ENCODE assay signal across 8 mouse cellular contexts in the genomic region with DNA sequence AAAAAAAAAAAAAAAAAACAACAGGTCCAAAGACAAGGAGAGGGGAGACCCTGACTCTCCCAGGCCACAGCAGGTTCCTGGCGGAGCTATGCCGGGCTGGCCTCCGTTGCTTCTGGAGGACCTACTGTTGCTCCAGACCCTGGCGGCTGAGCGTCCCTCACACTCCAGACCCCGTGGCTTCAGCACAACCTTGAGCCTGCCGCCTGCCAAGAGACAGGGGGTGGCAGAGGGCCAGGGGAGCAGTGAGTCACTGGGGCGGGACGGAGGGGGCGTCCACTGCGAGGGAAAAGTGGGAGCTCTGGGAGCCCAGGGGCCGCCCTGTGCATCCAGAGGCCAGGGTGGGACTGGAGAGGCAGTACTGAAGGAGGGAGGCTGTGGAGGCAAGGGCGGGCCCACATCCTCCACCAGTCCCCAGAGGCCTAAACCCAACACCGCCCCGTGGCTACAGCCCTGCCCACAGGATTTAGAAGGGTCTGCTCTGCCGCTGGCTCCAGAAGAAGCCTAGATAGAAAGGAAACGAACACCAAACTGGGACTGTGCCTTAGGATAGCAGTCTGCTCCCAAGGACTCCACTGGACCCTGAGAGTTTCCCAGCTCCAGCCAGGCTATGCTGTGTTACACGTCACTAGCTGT.
DNase-seq lines count a peak whose midpoint lies in the region; ATAC-seq and TF ChIP-seq lines count a peak whose summit lies in the region.

No protein-coding gene starts in this region.

- H3K9me3 ChIP-seq in hindbrain, embryonic 13.5 days, result no peaks in the 10 kb centered on the region

- 0 out of 2 replicates have a peak overlapping the region, but pooled peaks have one; percentile 23 for H3K4me2 ChIP-seq in hindbrain, embryonic 13.5 days

- TF ChIP-seq CTCF in spleen, adult 2 months (IDR thresholded peaks at IDR 0.05; ENCODE audit: extremely low read depth, insufficient read depth, insufficient read length, insufficient replicate concordance), result no peak

- 33% methylated on average over 18 of the region's 18 CpGs for WGBS in hindbrain, embryonic 13.5 days
- 38% methylated on average over 18 of the region's 18 CpGs for WGBS in spleen, adult 2 months

- H3K36me3 ChIP-seq in hindbrain, embryonic 13.5 days, result no peaks in the 10 kb centered on the region; the same call in 1 of the 2 replicates
- no peaks in the 10 kb centered on the region for H3K36me3 ChIP-seq in spleen, adult 2 months (ENCODE audit: control insufficient read depth, insufficient read depth, low read length)

- H3K9ac ChIP-seq in hindbrain, embryonic 13.5 days, result peak overlapping the region; percentile 39; the same call in 1 of the 2 replicates

- DNase-seq in adipocyte (ENCODE audit: low spot score), result peak; percentile 83
- peak; percentile 78 for DNase-seq in cerebellum, adult 9-10 months
- DNase-seq in gastrocnemius, adult 8-10 months (ENCODE audit: low spot score in 2 of 2), result peak; percentile 87 to 89
- DNase-seq in left cerebral cortex, adult 18-20 months (ENCODE audit: low spot score in 2 of 2), result peak; percentile 51 to 52
- DNase-seq in lung, postnatal 36 days, result peak; percentile 84
- peak in 1 of 2 experiments; percentile 79 for DNase-seq in spleen, adult 2 months (ENCODE audit: low read depth in 1 of 2, low spot score in 2 of 2)

- H3K4me1 ChIP-seq in hindbrain, embryonic 13.5 days (replicated peaks), result peaks cover 61% of the 10 kb centered on the region
- H3K4me1 ChIP-seq in spleen, adult 2 months (ENCODE audit: control insufficient read depth, insufficient read depth, insufficient read length), result peaks cover 28% of the 10 kb centered on the region; the same call in 1 of the 2 replicates

- no peak overlapping the region for H3K4me3 ChIP-seq in hindbrain, embryonic 13.5 days
- H3K4me3 ChIP-seq in spleen, adult 2 months (ENCODE audit: extremely low read depth, insufficient read depth, insufficient read length), result peak overlapping the region; percentile 79

- H3K27ac ChIP-seq in hindbrain, embryonic 13.5 days, result peak overlapping the region; percentile 79
- peak overlapping the region; percentile 96 for H3K27ac ChIP-seq in spleen, adult 2 months (ENCODE audit: insufficient read depth, low read length)

- no peaks in the 10 kb centered on the region for H3K27me3 ChIP-seq in hindbrain, embryonic 13.5 days
- H3K27me3 ChIP-seq in spleen, adult 2 months (ENCODE audit: control insufficient read depth, insufficient read depth, low read length), result no peaks in the 10 kb centered on the region

- TF ChIP-seq POLR2A in spleen, adult 2 months (IDR thresholded peaks at IDR 0.05; ENCODE audit: low read depth, low read length), result peak; percentile 56; the same call in 1 of the 2 replicates

- peak; percentile 44; the same call in 1 of the 2 replicates for ATAC-seq in hindbrain, embryonic 13.5 days (ENCODE audit: low FRiP score)
- no peak for ATAC-seq in megakaryocyte-erythroid progenitor cell, adult 5-6 weeks (replicated peaks; ENCODE audit: low FRiP score, low TSS enrichment, poor library complexity, severe bottlenecking)
